Mouse (Mus musculus): ENCODE data around the gene Dnah9.

DNA sequence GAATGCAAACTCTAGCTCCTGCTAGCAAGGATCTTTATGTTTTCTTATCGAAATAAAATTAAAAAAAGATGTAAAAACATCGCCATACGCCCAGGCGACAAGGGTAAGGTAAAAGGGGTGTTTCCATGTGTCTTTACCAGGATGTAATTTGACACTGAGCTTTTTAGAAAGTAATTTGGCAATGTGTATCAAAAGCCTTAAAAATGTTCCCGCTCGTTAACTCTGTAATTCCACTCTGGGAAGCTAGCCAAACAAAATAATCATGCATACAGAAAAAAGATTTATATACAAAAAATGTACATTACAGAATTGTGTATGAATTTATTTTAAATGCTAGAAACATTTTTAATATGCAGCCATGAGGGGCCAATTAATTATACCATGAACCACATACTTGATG lies 124.7 kb downstream of the Dnah9 start:
- TF ChIP-seq CTCF (IDR thresholded peaks at IDR 0.05; ENCODE audit: low read depth, low read length) (no peak), POLR2A (IDR thresholded peaks at IDR 0.05; ENCODE audit: insufficient read depth, low read length) (no peak), EP300 (IDR thresholded peaks at IDR 0.05; ENCODE audit: insufficient read depth, low read depth, low read length) (no peak)

Measured in ES-Bruce4 (cell line).